Comparison of ENCODE assay signal across 7 mouse cellular contexts in the genomic region with DNA sequence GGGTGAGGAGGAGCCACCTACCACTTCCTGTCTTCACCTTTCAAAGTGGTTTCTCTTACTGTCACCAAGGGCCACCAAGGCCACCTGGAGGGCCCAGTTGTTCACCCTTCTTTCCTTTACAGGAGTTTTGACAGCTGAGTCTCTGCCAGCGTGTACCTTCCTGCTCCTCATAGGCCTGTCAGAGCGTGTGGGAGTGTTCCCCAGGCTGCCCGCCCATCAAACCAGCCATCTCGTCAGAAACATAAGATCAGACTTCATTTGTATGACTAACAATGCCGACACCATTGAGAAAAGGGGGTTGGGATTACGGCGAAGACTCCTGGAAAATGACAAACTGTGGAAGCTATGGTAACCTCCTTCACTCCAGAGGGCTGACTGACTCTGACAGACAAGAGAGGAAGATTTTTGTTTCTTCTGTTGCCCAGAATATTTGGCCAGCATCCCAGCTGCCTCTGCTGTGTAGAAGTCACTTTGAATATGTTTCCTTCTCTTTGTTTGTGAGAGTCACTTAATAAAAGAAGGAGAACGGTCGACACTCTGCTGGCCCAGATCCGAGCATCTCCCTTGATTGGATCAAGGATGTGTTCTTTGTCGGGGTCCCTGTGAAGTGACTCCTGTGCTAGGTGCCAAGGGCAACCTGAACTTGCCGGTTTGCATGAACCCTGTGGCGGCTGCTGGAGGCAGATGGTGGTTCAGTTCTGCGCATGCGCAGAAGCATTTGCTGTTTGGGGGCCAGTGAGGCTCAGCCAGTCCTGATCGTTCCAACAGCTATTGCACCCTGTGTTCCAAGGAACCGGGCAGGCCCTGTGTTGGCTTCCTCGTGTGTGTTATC. TPM values are rescaled to one million over a fixed set of nuclear protein-coding genes. Genes with fewer than 3 reads are reported as not detected.
DNase-seq lines count a peak whose midpoint lies in the region.

No protein-coding gene starts in this region.

- DNase-seq in R1 (ENCODE audit: low read depth, low spot score): peak; percentile 53
- peak; percentile 45 for DNase-seq in adrenal gland, postnatal 25 days
- peak; percentile 54 to 61 for DNase-seq in frontal cortex, postnatal 36 days (ENCODE audit: low spot score in 2 of 2)
- peak; percentile 68 for DNase-seq in lung, postnatal 10 days
- DNase-seq in kidney, postnatal 10 days: no peak
- no peak for DNase-seq in embryo, embryonic 10 days (ENCODE audit: low spot score)
- DNase-seq in heart, adult 18-20 months: no peak

RNA-seq across cellular contexts. Expression of a gene that starts 34.6 kb away (rescaled TPM):
- total RNA-seq in adrenal gland, postnatal 25 days (2021): 10.8 and 11.9 TPM in 2 replicates
- 1 to 10 TPM; 2.0 to 3.8 TPM for total RNA-seq in heart, adult 18-20 months (2021)

Comparison
In these comparisons a context has a peak if more than half of its experiments do, and no peak if none do; other contexts are left out.
1. DNase-seq: peak in R1 (single experiment), adrenal gland, postnatal 25 days (single experiment), frontal cortex, postnatal 36 days (2 of 2) and lung, postnatal 10 days (single experiment); none in kidney, postnatal 10 days (single experiment), embryo, embryonic 10 days (single experiment) and heart, adult 18-20 months (0 of 2).